Comparison of ENCODE assay signal across 8 mouse cellular contexts in the genomic region with DNA sequence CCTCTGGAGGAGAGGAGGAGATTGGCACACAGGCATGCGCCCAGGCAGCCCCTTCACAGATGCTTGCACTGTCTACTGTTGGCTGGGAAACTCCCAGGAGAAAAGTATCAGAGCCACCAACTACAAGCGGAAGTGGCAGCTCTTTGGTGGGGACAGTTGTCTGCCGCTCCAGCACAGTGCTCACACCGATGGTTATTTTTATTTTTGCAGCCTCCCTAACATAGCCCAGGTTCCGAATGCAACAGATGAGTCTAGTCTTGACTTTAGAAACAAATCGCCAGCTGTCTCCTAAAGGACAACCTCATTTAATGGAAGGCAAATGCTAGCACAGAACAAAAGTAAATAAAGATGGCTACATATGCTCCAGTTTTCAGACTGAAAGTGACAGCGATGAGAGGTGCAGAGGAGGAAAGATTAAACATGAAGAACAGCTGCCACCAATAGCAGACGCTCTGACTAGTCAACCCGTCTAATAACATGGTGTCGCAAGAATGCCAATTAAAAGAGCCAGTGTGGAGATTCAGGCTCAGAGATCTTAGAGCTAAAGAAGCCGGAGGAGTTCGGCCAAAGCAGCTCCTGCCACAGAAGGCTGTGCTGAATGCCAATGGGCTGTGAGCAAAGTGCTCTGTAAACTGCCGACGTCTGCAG.
DNase-seq lines count a peak whose midpoint lies in the region; ATAC-seq and TF ChIP-seq lines count a peak whose summit lies in the region.

No protein-coding gene starts in this region.

- H3K9ac ChIP-seq in midbrain, embryonic 13.5 days (replicated peaks) = no peak overlapping the region

- 26% methylated on average over 14 of the region's 14 CpGs for WGBS in midbrain, embryonic 13.5 days
- 76% methylated on average over 14 of the region's 14 CpGs for WGBS in kidney, adult 2 months

- intact Hi-C loops in gastrocnemius, adult 2 months (cut with DNase I) = no loop called here

- no peaks in the 10 kb centered on the region for H3K9me3 ChIP-seq in midbrain, embryonic 13.5 days

- H3K36me3 ChIP-seq in midbrain, embryonic 13.5 days = no peaks in the 10 kb centered on the region
- no peaks in the 10 kb centered on the region for H3K36me3 ChIP-seq in kidney, adult 2 months (ENCODE audit: control insufficient read depth, insufficient read depth, low read length)

- H3K27me3 ChIP-seq in midbrain, embryonic 13.5 days = no peaks in the 10 kb centered on the region
- H3K27me3 ChIP-seq in kidney, adult 2 months (replicated peaks; ENCODE audit: control insufficient read depth, insufficient read depth, low read length) = no peaks in the 10 kb centered on the region

- peak overlapping the region; percentile 66 for H3K27ac ChIP-seq in gastrocnemius, adult 2 months
- H3K27ac ChIP-seq in midbrain, embryonic 13.5 days = peak overlapping the region; percentile 76
- no peak overlapping the region for H3K27ac ChIP-seq in kidney, adult 2 months (ENCODE audit: insufficient read depth, low read depth, low read length)

- no peak for TF ChIP-seq POLR2A in brain, embryonic 14.5 days (IDR thresholded peaks at IDR 0.05; ENCODE audit: borderline replicate concordance, extremely low read depth, insufficient read depth, insufficient read length, poor library complexity, severe bottlenecking)
- TF ChIP-seq POLR2A in kidney, adult 2 months (IDR thresholded peaks at IDR 0.05; ENCODE audit: low read depth, low read length) = no peak

- peaks cover 73% of the 10 kb centered on the region for H3K4me1 ChIP-seq in midbrain, embryonic 13.5 days (replicated peaks)
- no peaks in the 10 kb centered on the region; the same call in 1 of the 2 replicates for H3K4me1 ChIP-seq in kidney, adult 2 months (ENCODE audit: control insufficient read depth, insufficient read depth, low read length)

- H3K4me2 ChIP-seq in midbrain, embryonic 13.5 days (replicated peaks) = peak overlapping the region; percentile 33

- DNase-seq in gastrocnemius, adult 2 months = peak; percentile 40
- no peak for DNase-seq in gastrocnemius, postnatal 4 days (ENCODE audit: low spot score in 2 of 2)
- peak; percentile 92 for DNase-seq in brain, embryonic 14.5 days (ENCODE audit: low read depth)
- peak; percentile 73 to 91 for DNase-seq in layer of hippocampus, adult 18-20 months (ENCODE audit: low spot score in 2 of 2)
- DNase-seq in urinary bladder, postnatal 4 days (ENCODE audit: low spot score in 2 of 2) = no peak
- no peak for DNase-seq in thymus, postnatal 10 days (ENCODE audit: low spot score in 2 of 2)
- DNase-seq in kidney, adult 2 months = no peak

- ATAC-seq in midbrain, embryonic 13.5 days = peak; percentile 66

- no peak for TF ChIP-seq CTCF in gastrocnemius, adult 2 months (IDR thresholded peaks at IDR 0.05)
- no peak for TF ChIP-seq CTCF in brain, embryonic 14.5 days (IDR thresholded peaks at IDR 0.05; ENCODE audit: borderline replicate concordance, extremely low read depth, insufficient read depth, insufficient read length)
- TF ChIP-seq CTCF in kidney, adult 2 months (conservative IDR thresholded peaks at IDR 0.05; ENCODE audit: insufficient read depth, insufficient read length, low read depth, low read length) = no peak

- H3K4me3 ChIP-seq in gastrocnemius, adult 2 months = peak overlapping the region; percentile 57
- H3K4me3 ChIP-seq in midbrain, embryonic 13.5 days (replicated peaks) = no peak overlapping the region
- H3K4me3 ChIP-seq in kidney, adult 2 months (ENCODE audit: insufficient read depth, low read depth, low read length) = no peak overlapping the region

Comparison
In these comparisons a context has a peak if more than half of its experiments do, and no peak if none do; other contexts are left out.
1. DNase-seq: peak in gastrocnemius, adult 2 months (single experiment), brain, embryonic 14.5 days (single experiment) and layer of hippocampus, adult 18-20 months (2 of 2); none in gastrocnemius, postnatal 4 days (0 of 2), urinary bladder, postnatal 4 days (0 of 2), thymus, postnatal 10 days (0 of 2) and kidney, adult 2 months (single experiment).